Mouse (Mus musculus) CD4-positive, CD25-positive, alpha-beta regulatory T cell, adult 4 months (primary cell): ENCODE measurements around the gene Tspan5. TPM values are rescaled to one million over a fixed set of nuclear protein-coding genes. Genes with fewer than 3 reads are reported as not detected.

Source experiments
- ATAC-seq: one replicate; pipeline ENCODE4 v1.8.0; 2017
- polyA plus RNA-seq, 2 experiments: library from polyadenylated mRNA; unstranded; fragments of 100-300 nt; shearing (Covaris generic); gene quantifications; one replicate each; pipeline ENCODE4 v1.2.1; 2017

Tspan5 gene
- polyA plus RNA-seq, 2 experiments from 2014 or later: 4.3 to 4.5 TPM

DNA sequence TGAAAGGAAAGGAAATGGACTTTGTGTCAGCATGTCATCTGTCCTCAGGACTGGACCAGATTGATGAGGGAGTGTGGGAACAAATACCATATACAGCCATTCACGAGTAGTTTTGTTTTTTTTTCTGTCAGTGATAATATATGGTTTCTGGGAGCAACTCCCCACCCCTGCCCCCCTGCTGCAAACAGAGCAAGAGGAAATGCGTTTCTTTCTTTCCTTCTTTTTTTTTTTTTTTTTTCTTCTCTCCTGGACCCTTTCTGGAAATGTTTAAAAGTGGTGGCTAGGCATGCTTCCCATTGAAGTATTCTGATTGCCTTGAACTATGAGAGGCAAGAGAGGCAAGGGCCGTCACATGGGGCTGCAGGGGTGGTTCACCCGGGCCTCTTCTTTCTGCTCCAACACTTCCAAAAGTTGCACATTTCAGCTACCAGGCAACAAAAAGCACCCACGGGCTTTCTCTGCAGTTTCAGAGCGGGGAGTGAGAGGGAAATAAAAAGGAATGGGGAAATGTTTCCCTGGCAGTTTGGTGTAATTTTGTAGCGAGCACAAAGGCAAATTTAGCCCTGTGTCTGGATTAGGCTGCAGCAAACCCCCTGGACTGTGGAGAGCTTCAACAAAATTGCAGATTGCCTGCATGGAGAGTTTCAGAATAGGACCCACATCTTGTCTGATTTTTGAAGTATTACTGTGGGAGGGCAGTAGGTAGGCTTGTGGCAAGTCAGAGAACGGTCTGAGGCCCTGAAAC lies 2.2 kb downstream of the Tspan5 start:
- ATAC-seq: no peak

DNA sequence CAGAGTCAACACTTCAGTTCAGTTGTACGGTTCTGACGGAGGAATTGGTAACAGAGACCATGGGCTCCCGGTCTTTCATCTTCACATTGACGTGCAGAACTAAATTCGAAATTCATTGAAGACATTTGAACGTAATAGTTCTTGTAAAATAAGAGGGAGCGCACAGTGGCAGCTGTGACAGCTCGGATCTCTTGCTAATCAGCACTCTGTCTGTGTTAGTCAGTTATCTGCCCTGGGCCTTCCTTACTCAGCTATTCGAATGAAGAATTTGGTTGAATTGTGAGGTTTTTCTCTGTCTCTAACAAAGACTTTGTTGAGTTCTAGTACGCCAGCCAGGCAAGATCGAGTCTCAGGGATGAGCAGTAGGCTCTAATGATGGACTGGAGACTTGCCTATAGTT lies 3.1 kb downstream of the Tspan5 start:
- no peak for ATAC-seq

DNA sequence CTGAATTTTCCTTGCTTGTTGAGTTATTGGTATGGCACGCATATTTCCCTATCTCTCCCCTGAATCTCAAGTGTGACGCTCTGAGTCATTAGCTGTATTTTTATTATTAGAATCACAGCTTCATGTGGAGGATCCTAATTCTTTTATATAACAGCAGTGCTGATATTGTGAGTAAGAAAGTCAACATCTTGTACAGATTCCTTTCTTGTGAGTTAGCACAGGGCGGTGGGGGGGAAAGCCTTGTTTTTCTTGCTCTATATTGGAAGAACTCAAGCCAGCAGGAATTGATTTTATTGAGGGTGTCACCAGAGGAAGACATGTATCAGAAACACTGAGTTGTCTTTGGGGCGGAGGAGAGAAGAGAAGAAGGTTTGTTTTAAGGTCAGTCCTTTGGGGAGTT lies 3.6 kb downstream of the Tspan5 start:
- ATAC-seq: no peak

- ATAC-seq: peak; percentile 45
Measured at GRCm38 (mm10) chr3:138746556-138746955, 4.6 kb downstream of the Tspan5 start.

GRCm38 (mm10) chr3:138747035-138747434 lies 5.0 kb downstream of the Tspan5 start:
- no peak for ATAC-seq

DNA sequence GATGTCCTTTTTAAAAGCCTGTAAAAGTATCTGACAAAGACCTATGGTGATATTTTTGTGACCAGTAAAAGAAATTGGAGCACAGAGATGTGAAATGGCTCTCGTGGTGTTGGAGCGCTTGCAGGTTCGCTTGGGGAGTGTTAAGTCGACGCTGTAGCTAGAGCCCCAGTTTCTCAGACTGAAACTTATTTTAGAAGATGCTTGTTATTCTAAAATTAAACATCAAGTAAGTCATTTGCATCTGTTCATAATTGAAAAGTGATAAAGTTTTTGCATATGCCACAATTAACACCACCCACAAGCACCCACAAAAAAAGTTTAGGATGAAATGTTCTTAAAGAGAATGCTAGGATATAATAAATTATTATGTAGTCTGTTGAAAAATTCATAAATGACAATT lies 6.0 kb downstream of the Tspan5 start:
- no peak for ATAC-seq

DNA sequence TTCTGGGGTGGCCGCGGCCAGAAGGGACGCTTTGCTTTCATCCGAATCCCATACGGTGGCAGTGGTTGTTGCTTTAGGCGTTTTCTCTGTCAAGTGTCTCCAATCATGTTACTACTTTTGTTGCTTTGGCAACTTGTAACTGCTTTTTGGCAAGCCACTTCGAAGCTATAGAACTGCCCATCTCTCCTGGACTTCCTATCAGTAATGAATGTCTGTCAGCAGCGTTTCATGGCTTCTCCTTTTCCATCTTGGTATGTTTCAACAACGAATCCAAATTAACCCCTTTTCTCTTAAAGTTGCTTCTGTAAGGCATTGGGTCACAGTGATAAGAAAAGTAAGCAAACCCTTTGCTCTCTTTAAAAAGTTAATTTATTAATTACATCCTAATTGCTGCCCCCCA lies 7.7 kb downstream of the Tspan5 start:
- no peak for ATAC-seq

- no peak for ATAC-seq
Measured at GRCm38 (mm10) chr3:138751328-138751727, 9.3 kb downstream of the Tspan5 start.

- no peak for ATAC-seq
Measured at GRCm38 (mm10) chr3:138752056-138752455, 10.1 kb downstream of the Tspan5 start.

DNA sequence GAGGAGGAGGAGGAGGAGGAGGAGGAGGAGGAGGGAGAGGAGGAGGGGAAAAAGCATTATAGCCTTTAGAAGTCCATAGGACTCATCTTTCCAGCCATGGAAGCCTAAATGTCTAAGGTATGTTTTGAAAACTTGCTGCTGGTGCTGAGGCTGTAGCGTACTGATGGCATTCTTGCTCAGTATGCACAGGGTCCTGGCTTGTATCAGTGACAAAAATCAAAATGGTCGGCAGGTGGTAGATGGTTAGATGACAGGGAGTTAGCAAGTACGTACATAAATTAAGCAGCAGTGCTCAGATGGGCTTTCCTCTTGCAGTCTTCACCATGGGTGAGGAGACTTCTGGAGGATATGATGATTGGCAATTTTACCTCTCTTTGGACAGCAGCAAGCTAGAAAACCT lies 10.8 kb downstream of the Tspan5 start:
- no peak for ATAC-seq

DNA sequence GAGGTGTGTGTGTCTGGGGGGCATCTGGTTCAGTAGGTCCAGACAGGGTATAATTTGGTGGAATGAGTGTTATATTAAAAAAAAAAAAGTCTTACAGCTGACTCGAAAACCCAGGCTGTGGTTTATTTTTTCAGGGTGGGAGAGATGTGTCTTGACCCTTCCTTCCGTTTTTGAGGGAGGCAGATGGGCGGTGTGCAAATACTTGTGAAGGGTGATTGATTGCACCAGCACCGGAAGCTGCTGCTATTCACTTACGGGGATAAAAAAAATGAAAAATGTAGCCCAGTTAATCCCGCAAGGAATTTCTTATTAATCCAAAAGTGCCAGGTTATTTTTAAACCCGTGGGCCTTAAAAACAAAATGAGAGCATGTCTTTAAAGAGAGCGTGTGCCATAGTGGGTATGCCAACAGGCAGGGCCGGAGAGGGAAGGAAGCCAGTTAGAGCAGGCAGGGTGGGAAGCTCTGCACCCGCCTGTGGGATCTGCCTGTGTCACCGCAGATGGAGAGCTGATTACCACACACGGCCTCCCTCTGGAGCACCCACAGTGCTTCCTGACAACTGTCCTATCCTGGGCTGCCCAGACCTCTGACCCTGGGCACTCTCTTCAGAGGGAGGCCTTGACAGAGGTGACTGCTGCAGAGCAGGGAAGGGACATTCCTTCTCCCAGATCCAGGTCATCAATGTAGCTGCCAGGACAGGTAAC lies 11.3 kb downstream of the Tspan5 start:
- peak; percentile 19 for ATAC-seq

DNA sequence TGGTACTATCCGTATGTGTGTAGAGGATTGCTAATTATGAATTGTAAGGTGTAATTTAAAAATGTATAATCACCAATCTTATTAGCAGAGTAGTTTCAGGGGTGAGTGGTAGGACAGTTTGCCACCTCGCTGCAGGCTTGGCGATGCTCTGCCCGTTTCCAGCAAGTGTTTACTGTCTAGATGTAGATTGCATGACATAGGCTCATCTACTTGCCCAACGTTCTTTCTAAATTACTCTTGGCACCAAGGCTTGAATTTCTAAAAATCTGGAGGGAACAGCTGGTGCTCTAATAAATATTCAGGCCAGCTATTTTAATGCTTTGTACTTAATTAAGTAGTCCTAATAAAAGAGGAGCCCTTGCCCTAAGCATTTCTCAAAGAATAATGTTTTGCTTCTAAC lies 12.3 kb downstream of the Tspan5 start:
- no peak for ATAC-seq

GRCm38 (mm10) chr3:138757283-138757682 lies 15.3 kb downstream of the Tspan5 start:
- ATAC-seq: peak; percentile 86

DNA sequence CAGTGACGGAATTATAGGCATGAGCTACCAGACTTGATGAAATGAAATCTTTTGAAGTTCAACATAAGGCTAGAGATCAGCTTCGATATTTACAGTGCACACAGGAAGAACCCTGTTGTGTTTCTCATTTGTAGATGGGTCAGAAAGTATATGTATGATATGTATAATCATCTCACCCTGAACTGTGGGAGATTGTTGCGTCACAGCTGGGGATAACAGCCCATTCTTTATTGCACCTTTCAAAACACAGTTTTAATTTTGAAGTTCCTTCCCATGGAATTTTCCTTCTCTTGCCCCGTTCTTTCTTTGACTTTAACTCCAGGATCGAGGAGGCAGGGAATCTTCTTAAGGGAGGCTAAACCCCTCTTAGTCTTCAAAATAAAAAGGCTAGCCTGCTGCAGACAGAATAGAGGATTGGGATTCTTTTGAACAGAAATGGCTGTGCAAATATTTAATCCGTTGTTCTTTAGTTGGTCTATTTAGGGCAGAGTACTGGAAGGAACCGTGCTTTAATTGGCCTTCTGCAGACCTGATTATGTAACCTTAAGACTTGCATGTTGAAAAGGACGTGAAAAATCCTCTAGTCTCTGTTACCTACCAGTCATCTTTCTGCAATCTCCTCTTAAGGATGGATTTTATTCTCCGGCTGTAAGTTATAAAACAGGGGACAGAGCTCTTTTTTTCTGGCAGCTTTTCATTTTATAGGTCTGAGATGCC lies 18.1 kb downstream of the Tspan5 start:
- no peak for ATAC-seq

GRCm38 (mm10) chr3:138760685-138761119 lies 18.7 kb downstream of the Tspan5 start:
- ATAC-seq: no peak

GRCm38 (mm10) chr3:138761531-138761930 lies 19.5 kb downstream of the Tspan5 start:
- ATAC-seq: no peak

DNA sequence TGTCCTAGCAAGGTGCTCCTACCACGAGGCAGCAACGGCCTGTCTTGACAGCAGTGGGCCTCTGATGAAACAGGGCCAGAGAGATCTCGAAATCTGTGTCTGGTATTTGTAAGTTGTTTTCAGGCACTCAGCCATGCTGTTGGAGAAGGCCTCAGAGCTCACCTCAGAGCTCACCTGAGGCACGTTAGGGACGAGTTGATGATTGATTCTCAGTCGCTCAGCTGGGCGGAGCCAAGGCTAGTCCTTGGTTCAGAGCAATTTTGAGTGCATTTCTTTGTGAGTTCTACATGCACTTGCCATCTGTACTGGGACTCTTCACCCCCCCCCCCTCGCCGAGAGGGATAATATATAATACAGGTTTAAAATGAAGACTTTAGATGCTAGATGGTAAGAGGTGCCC lies 21.9 kb downstream of the Tspan5 start:
- no peak for ATAC-seq

GRCm38 (mm10) chr3:138764782-138765181 lies 22.8 kb downstream of the Tspan5 start:
- no peak for ATAC-seq

GRCm38 (mm10) chr3:138767034-138767433 lies 25.0 kb downstream of the Tspan5 start:
- ATAC-seq: no peak

GRCm38 (mm10) chr3:138768541-138769093 lies 26.6 kb downstream of the Tspan5 start:
- ATAC-seq: no peak

- no peak for ATAC-seq
Measured at GRCm38 (mm10) chr3:138770650-138771331, 28.8 kb downstream of the Tspan5 start.

DNA sequence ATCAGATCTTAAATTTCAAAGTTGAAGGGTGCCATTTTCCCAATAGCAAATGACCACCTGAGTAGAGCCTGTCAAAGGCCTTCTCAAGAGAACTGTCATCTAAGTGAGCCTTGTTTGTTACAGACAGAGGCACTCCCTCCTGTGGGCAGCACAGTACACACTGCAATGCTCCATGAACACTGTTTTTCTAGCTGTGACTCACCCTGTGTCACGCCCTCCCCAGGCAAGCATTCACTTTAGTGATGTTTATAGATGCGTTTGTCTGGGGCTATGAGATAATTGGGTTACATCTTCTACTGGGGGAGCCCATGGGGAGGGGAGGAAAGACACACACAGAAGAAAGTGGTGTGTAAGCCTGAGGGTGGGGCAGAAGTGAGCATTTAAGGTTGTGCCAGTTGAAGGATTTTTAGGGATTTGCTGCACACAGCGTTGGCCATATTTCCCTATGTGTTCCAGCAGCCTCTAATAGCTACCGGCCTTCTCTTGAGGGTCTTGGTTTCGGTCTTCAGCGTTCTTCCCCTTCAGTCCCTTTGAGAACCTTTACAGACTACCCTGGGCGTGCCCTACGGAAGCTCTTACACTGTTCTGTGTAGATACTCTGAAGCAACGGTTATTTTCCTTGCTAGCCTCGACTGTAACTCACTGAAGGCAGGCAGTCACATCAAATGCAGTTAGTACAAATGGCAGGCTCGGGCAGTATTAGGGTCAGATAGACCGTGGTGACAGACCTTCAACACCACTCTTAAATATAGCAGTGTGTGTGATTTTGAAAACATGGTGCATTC lies 29.7 kb downstream of the Tspan5 start:
- no peak for ATAC-seq
